Mouse (Mus musculus) CH12.LX (cell line): ENCODE results near the gene Mpzl1. TPM values are rescaled to one million over a fixed set of nuclear protein-coding genes. Genes with fewer than 3 reads are reported as not detected.

Source experiments
- DNase-seq: peaks from one replicate; pipeline ENCODE4 v3.0.0-alpha.2; 2013; ENCODE audit errors: extremely low read depth
- H3K27ac ChIP-seq: 2 replicates; pipeline ENCODE4 v1.5.1; 2012; ENCODE audit warnings: low read depth, mild to moderate bottlenecking, control low read depth, moderate library complexity; ENCODE audit not compliant: insufficient read depth
- H3K27me3 ChIP-seq: replicated peaks from 2 replicates; pipeline ENCODE3; 2012; ENCODE audit warnings: inconsistent platforms
- H3K36me3 ChIP-seq, 2 experiments: replicated peaks in 1 of 2; 2 replicates each; pipeline versions ENCODE3 to v1.6.1; 2012; ENCODE audit warnings: inconsistent platforms in 1 of 2, low read length in 1 of 2, mild to moderate bottlenecking in 1 of 2, mixed read lengths in 1 of 2, moderate library complexity in 1 of 2; ENCODE audit not compliant: control insufficient read depth in 1 of 2, insufficient read depth in 1 of 2
- H3K4me1 ChIP-seq, 2 experiments: 2 replicates each; pipeline ENCODE4 v1.6.1; 2012; ENCODE audit warnings: inconsistent platforms in 1 of 2, moderate library complexity in 1 of 2; ENCODE audit not compliant: insufficient read depth in 2 of 2, control insufficient read depth in 1 of 2
- H3K4me2 ChIP-seq: 2 replicates; pipeline ENCODE4 v1.6.1; 2012; ENCODE audit warnings: low read depth, mild to moderate bottlenecking, control low read depth; ENCODE audit not compliant: poor library complexity, insufficient read depth, severe bottlenecking
- H3K4me3 ChIP-seq, 3 experiments: fragments of 150-350 bp in 1 of 3; sonication (generic) in 1 of 3; replicated peaks in 1 of 3; 2 replicates each; pipeline versions ENCODE3 to v1.5.1; 2011 to 2012; ENCODE audit warnings: low read depth in 2 of 3, low read length in 2 of 3, mild to moderate bottlenecking in 2 of 3, moderate library complexity in 2 of 3, control low read depth in 1 of 3, improper control_type of control experiment in 1 of 3, inconsistent platforms in 1 of 3, mixed read lengths in 1 of 3; ENCODE audit not compliant: poor library complexity in 1 of 3
- H3K79me2 ChIP-seq: replicated peaks from 2 replicates; pipeline ENCODE4 v1.6.1; 2012; ENCODE audit warnings: mild to moderate bottlenecking, moderate library complexity; ENCODE audit not compliant: control insufficient read depth, poor library complexity, insufficient read depth, severe bottlenecking; ENCODE audit errors: extremely low read depth
- H3K9ac ChIP-seq: 2 replicates; pipeline ENCODE4 v1.6.1; 2012; ENCODE audit warnings: low read depth, mild to moderate bottlenecking, control low read depth, moderate library complexity; ENCODE audit not compliant: insufficient read depth
- H3K9me3 ChIP-seq: replicated peaks from 2 replicates; pipeline ENCODE3; 2012; ENCODE audit warnings: low read length, inconsistent platforms, mixed read lengths
- BHLHE40 ChIP-seq: IDR thresholded peaks from 2 replicates; pipeline ENCODE4 v1.6.1; 2011; ENCODE audit warnings: mild to moderate bottlenecking, low read depth, low read length, improper control_type of control experiment
- CTCF ChIP-seq, 2 experiments: IDR thresholded peaks in 1 of 2; conservative IDR thresholded peaks in 1 of 2; 2 replicates each; pipeline ENCODE4 v1.5.1; 2011 to 2012; ENCODE audit warnings: low read depth in 2 of 2, low read length in 2 of 2, improper control_type of control experiment in 1 of 2, inconsistent platforms in 1 of 2, mild to moderate bottlenecking in 1 of 2, moderate library complexity in 1 of 2
- E2F4 ChIP-seq: IDR thresholded peaks from 2 replicates; pipeline ENCODE4 v1.6.1; 2011; ENCODE audit warnings: low read depth, low read length, improper control_type of control experiment; ENCODE audit not compliant: insufficient replicate concordance
- IRF4 ChIP-seq: IDR thresholded peaks from 2 replicates; pipeline ENCODE4 v1.6.1; 2014; ENCODE audit warnings: low read depth, mild to moderate bottlenecking, inconsistent platforms, low read length, improper control_type of control experiment
- MAX ChIP-seq: IDR thresholded peaks from 2 replicates; pipeline ENCODE4 v1.6.1; 2011; ENCODE audit warnings: low read length, improper control_type of control experiment
- MAZ ChIP-seq: IDR thresholded peaks from 2 replicates; pipeline ENCODE4 v1.6.1; 2012; ENCODE audit warnings: low read depth, mild to moderate bottlenecking, inconsistent platforms, low read length, improper control_type of control experiment, moderate library complexity
- MEF2A ChIP-seq: IDR thresholded peaks from 2 replicates; pipeline ENCODE4 v1.6.1; 2014; ENCODE audit warnings: low read depth, mild to moderate bottlenecking, inconsistent platforms, low read length, improper control_type of control experiment, borderline replicate concordance
- MYC ChIP-seq: IDR thresholded peaks from 2 replicates; pipeline ENCODE4 v1.6.1; 2011; ENCODE audit warnings: low read depth, mild to moderate bottlenecking, improper control_type of control experiment, low read length
- NRF1 ChIP-seq: IDR thresholded peaks from 2 replicates; pipeline ENCODE4 v1.6.1; 2014; ENCODE audit warnings: low read depth, mild to moderate bottlenecking, inconsistent platforms, low read length, improper control_type of control experiment, moderate library complexity
- POLR2AphosphoS2 ChIP-seq: IDR thresholded peaks from 2 replicates; pipeline ENCODE4 v1.6.1; 2011; ENCODE audit warnings: low read depth, low read length, improper control_type of control experiment
- RAD21 ChIP-seq: IDR thresholded peaks from 2 replicates; pipeline ENCODE4 v1.6.1; 2011; ENCODE audit warnings: low read depth, mild to moderate bottlenecking, low read length, improper control_type of control experiment, moderate library complexity
- RCOR1 ChIP-seq: conservative IDR thresholded peaks from 2 replicates; pipeline ENCODE4 v1.6.1; 2012; ENCODE audit warnings: low read depth, mild to moderate bottlenecking, inconsistent platforms, low read length, improper control_type of control experiment
- SIN3A ChIP-seq: IDR thresholded peaks from 2 replicates; pipeline ENCODE4 v1.6.1; 2012; ENCODE audit warnings: low read length, improper control_type of control experiment, inconsistent platforms
- TBP ChIP-seq: conservative IDR thresholded peaks from 2 replicates; pipeline ENCODE4 v1.6.1; 2011; ENCODE audit warnings: low read depth, low read length, improper control_type of control experiment
- USF1 ChIP-seq: IDR thresholded peaks from 2 replicates; pipeline ENCODE4 v1.6.1; 2014; ENCODE audit warnings: low read depth, mild to moderate bottlenecking, inconsistent platforms, low read length, improper control_type of control experiment
- ZC3H11A ChIP-seq: IDR thresholded peaks from 2 replicates; pipeline ENCODE4 v1.6.1; 2012; ENCODE audit warnings: low read depth, mild to moderate bottlenecking, inconsistent platforms, low read length, improper control_type of control experiment
- ZKSCAN1 ChIP-seq: IDR thresholded peaks from 2 replicates; pipeline ENCODE4 v1.6.1; 2012; ENCODE audit warnings: low read depth, inconsistent platforms, low read length, improper control_type of control experiment, borderline replicate concordance
- ZNF384 ChIP-seq: IDR thresholded peaks from 2 replicates; pipeline ENCODE4 v1.6.1; 2012; ENCODE audit warnings: low read depth, low read length, improper control_type of control experiment, inconsistent platforms
- dilution Hi-C: fragments of 300-500 bp; cut with MboI; formaldehyde crosslinking; loops from 2 replicates; pipeline ENCODE4 v1.14.3; 2020; ENCODE audit warnings: low sequenced_read_pairs; ENCODE audit not compliant: extremely low pct_unique_long_range_greater_than_20kb, extremely low pct_ligation_motif_present
- in situ Hi-C: fragments of 300-500 bp; cut with MboI; formaldehyde crosslinking; loops from 3 replicates; pipeline ENCODE4 v1.14.3; 2019; ENCODE audit warnings: low sequenced_read_pairs, low pct_ligation_motif_present, low pct_unique_long_range_greater_than_20kb, mixed read lengths
- polyA plus RNA-seq: library from polyadenylated mRNA; unstranded; fragments of >175 nt; gene quantifications from 2 replicates; pipeline ENCODE4 v1.2.1, GENCODE M21; 2012; ENCODE audit warnings: low read depth; ENCODE audit not compliant: insufficient read length
- total RNA-seq, 2 experiments: library from RNA; depleted of rRNA; stranded (reverse); fragments of 300-350 nt in 1 of 2; fragments of >200 nt in 1 of 2; gene quantifications; 2 replicates each; pipeline ENCODE4 v1.2.3; 2012 to 2014

Mpzl1 gene
- total and polyA plus RNA-seq, 3 experiments = 2.8 to 6.7 (median 6.5) TPM

- Histone ChIP-seq H3K9ac (no peak overlapping the region), H3K36me3 (peaks cover 39 to 89% of the 10 kb centered on the region in 2 experiments), H3K27ac (no peak overlapping the region), H3K79me2 (no peaks in the 10 kb centered on the region), H3K4me3 (no peak overlapping the region), H3K27me3 (no peaks in the 10 kb centered on the region), H3K9me3 (peaks cover 4% of the 10 kb centered on the region), H3K4me1 (peaks cover 0 to 17% of the 10 kb centered on the region in 2 experiments; a peak in 2 of 4 replicates), H3K4me2 (no peak overlapping the region)
- dilution Hi-C loops = no loop called here
- in situ Hi-C loops = loop anchor here (25.0 kb wide), 1 partner anchor 510 kb away; no protein-coding TSS in a partner anchor
- no peak for DNase-seq
- TF ChIP-seq RCOR1 (no peak), CTCF (conservative IDR thresholded peaks at IDR 0.05 in 1 of 2, IDR thresholded peaks at IDR 0.05 in 1 of 2; ENCODE audit: low read depth in 2 of 2, low read length in 2 of 2) (no peak), TBP (no peak), MAZ (no peak), RAD21 (no peak), USF1 (no peak), MAX (no peak), IRF4 (no peak), BHLHE40 (no peak), NRF1 (no peak), MYC (no peak), ZNF384 (no peak), E2F4 (no peak), SIN3A (no peak), MEF2A (no peak), POLR2AphosphoS2 (no peak), ZC3H11A (no peak)
- TF ChIP-seq, all 38 proteins: peak for 0
These were observed 18.2 kb upstream of the Mpzl1 start for GRCm38 (mm10) chr1:165652507-165652906.

- no peak overlapping the region for H3K4me2 ChIP-seq
- H3K27me3 ChIP-seq = no peaks in the 10 kb centered on the region
- dilution Hi-C loops (no loop called here), in situ Hi-C loops (loop anchor here (25.0 kb wide), 1 partner anchor 511 kb away; no protein-coding TSS in a partner anchor)
- H3K27ac ChIP-seq = no peak overlapping the region
- H3K4me3 ChIP-seq = no peak overlapping the region
- peaks cover 0 to 13% of the 10 kb centered on the region in 2 experiments; a peak in 2 of 4 replicates for H3K4me1 ChIP-seq
- no peak overlapping the region for H3K9ac ChIP-seq
- H3K36me3 ChIP-seq = peaks cover 32 to 84% of the 10 kb centered on the region in 2 experiments
- TF ChIP-seq MAZ = no peak
- no peak for TF ChIP-seq CTCF (conservative IDR thresholded peaks at IDR 0.05 in 1 of 2, IDR thresholded peaks at IDR 0.05 in 1 of 2; ENCODE audit: low read depth in 2 of 2, low read length in 2 of 2)
- no peak for TF ChIP-seq ZKSCAN1
- DNase-seq = no peak
- H3K79me2 ChIP-seq = no peaks in the 10 kb centered on the region
- H3K9me3 ChIP-seq = no peaks in the 10 kb centered on the region
These were observed 16.8 kb upstream of the Mpzl1 start for GRCm38 (mm10) chr1:165651158-165651557.
